Mouse (Mus musculus): ENCODE measurements at regions not wholly inside any gene's neighbourhood (a gene's known extent, or its start where the extent isn't known, plus 50 kb on each side); places are given as distances from the start of the nearest gene placed in this dataset.

DNA sequence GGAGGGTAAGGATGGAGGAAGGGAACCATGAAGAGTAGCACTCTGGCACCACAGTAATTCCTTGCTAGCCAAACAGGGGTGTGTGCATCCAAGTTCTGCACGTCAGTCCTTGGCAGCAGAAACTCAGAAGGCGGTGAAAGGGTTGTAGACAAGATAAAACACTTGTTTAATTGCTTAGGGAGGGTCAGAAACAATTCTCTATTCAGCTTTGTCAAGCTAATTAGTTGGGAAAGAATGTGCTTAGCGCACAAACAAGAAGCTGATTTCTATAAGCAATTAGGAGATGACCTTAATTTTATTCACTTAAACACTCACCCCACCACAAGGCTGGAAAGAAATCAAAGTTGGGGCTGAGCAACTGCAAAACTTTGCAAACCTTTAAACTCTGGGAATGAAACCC is 491.7 kb upstream of the Ercc4 start:
- Histone ChIP-seq H3K4me3 (ENCODE audit: control insufficient read depth in 1 of 2, insufficient read depth in 1 of 2, low read depth in 2 of 2, low read length in 2 of 2) (no peak overlapping the region), H3K4me1 (ENCODE audit: control insufficient read depth in 1 of 2, insufficient read depth in 2 of 2, low read length in 2 of 2) (no peaks in the 10 kb centered on the region), H3K27ac (ENCODE audit: control insufficient read depth, low read depth, low read length) (no peak overlapping the region), H3K27me3 (ENCODE audit: control insufficient read depth in 1 of 2, insufficient read depth in 2 of 2, low read length in 2 of 2) (no peaks in the 10 kb centered on the region), H3K9ac (ENCODE audit: control insufficient read depth, low read depth, low read length, poor library complexity, severe bottlenecking) (no peak overlapping the region), H3K36me3 (ENCODE audit: control insufficient read depth in 1 of 2, insufficient read depth in 2 of 2, low read length in 2 of 2) (no peaks in the 10 kb centered on the region), H3K79me2 (ENCODE audit: control insufficient read depth, insufficient read depth, low read length, poor library complexity) (no peaks in the 10 kb centered on the region), H3K9me3 (replicated peaks; ENCODE audit: insufficient read depth, low read length) (no peaks in the 10 kb centered on the region)
- no peak for DNase-seq (ENCODE audit: low read depth, low spot score)
- TF ChIP-seq ZC3H11A (IDR thresholded peaks at IDR 0.05; ENCODE audit: low read depth, low read length), result no peak
- TF ChIP-seq HCFC1 (IDR thresholded peaks at IDR 0.05; ENCODE audit: low read depth, low read length), result no peak
- no peak for TF ChIP-seq CHD1 (IDR thresholded peaks at IDR 0.05; ENCODE audit: low read depth, low read length)
- TF ChIP-seq CHD2 (IDR thresholded peaks at IDR 0.05; ENCODE audit: low read length), result no peak
- TF ChIP-seq TBP (IDR thresholded peaks at IDR 0.05; ENCODE audit: low read depth, low read length), result no peak
- TF ChIP-seq GATA1 (IDR thresholded peaks at IDR 0.05; ENCODE audit: low read depth, low read length), result no peak
- no peak for TF ChIP-seq EP300 (IDR thresholded peaks at IDR 0.05; ENCODE audit: low read depth in 1 of 2, low read length in 2 of 2)
- no peak for TF ChIP-seq SMC3 (IDR thresholded peaks at IDR 0.05; ENCODE audit: low read depth, low read length)
- no peak for TF ChIP-seq ZKSCAN1 (IDR thresholded peaks at IDR 0.05; ENCODE audit: low read depth, low read length)

DNA sequence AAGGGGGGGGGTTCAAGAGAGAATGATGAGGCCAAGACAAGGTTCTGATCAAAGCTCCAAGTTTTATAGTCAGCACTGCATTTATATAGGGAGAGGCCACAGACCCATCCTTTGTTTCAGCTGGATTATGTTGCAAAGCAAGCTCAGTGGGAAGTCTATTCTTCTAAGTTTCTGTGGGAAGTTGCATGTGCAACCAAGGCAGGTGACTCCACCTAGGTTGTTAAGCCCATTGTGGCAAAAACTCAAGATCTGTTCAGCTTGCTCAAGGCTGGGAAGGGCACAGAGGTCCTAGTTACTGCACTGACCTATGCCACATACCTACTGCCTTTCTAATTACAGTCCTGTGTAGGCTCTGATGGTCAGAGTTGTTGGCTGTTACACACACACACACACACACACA is 477.0 kb upstream of the Ercc4 start:
- TF ChIP-seq USF2 (IDR thresholded peaks at IDR 0.05; ENCODE audit: borderline replicate concordance in 1 of 2, insufficient read depth in 1 of 2, low read depth in 1 of 2, low read length in 2 of 2) (no peak), SMC3 (IDR thresholded peaks at IDR 0.05; ENCODE audit: low read depth, low read length) (no peak), POLR2AphosphoS2 (IDR thresholded peaks at IDR 0.05; ENCODE audit: low read length) (no peak), CTCF (IDR thresholded peaks at IDR 0.05 in 2 of 3, conservative IDR thresholded peaks at IDR 0.05 in 1 of 3; ENCODE audit: control insufficient read depth in 1 of 3, insufficient read depth in 1 of 3, low read depth in 2 of 3, low read length in 3 of 3, poor library complexity in 1 of 3, severe bottlenecking in 1 of 3) (no peak), ZKSCAN1 (IDR thresholded peaks at IDR 0.05; ENCODE audit: low read depth, low read length) (no peak), POLR2AphosphoS5 (IDR thresholded peaks at IDR 0.05; ENCODE audit: borderline replicate concordance, low read depth, low read length) (no peak), GABPA (IDR thresholded peaks at IDR 0.05; ENCODE audit: low read depth, low read length) (no peak), JUND (IDR thresholded peaks at IDR 0.05; ENCODE audit: low read depth, low read length) (no peak), TCF12 (IDR thresholded peaks at IDR 0.05; ENCODE audit: low read depth, low read length) (no peak), MAX (IDR thresholded peaks at IDR 0.05; ENCODE audit: low read length) (no peak), SIN3A (IDR thresholded peaks at IDR 0.05; ENCODE audit: low read length) (no peak), ZC3H11A (IDR thresholded peaks at IDR 0.05; ENCODE audit: low read depth, low read length) (no peak), TBP (IDR thresholded peaks at IDR 0.05; ENCODE audit: low read depth, low read length) (no peak), BHLHE40 (IDR thresholded peaks at IDR 0.05; ENCODE audit: borderline replicate concordance, low read depth, low read length) (no peak), CHD1 (IDR thresholded peaks at IDR 0.05; ENCODE audit: low read depth, low read length) (no peak), NRF1 (IDR thresholded peaks at IDR 0.05; ENCODE audit: insufficient read depth, low read depth, low read length, poor library complexity, severe bottlenecking) (no peak), RCOR1 (IDR thresholded peaks at IDR 0.05; ENCODE audit: low read depth, low read length) (no peak), ETS1 (IDR thresholded peaks at IDR 0.05; ENCODE audit: low read depth, low read length) (no peak)
- DNase-seq (ENCODE audit: low read depth, low spot score), result no peak
- Histone ChIP-seq H3K4me1 (ENCODE audit: control insufficient read depth in 1 of 2, insufficient read depth in 2 of 2, low read length in 2 of 2) (no peaks in the 10 kb centered on the region), H3K79me2 (ENCODE audit: control insufficient read depth, insufficient read depth, low read length, poor library complexity) (no peaks in the 10 kb centered on the region), H3K9ac (ENCODE audit: control insufficient read depth, low read depth, low read length, poor library complexity, severe bottlenecking) (no peak overlapping the region), H3K36me3 (ENCODE audit: control insufficient read depth in 1 of 2, insufficient read depth in 2 of 2, low read length in 2 of 2) (no peaks in the 10 kb centered on the region), H3K9me3 (replicated peaks; ENCODE audit: insufficient read depth, low read length) (no peaks in the 10 kb centered on the region), H3K4me3 (ENCODE audit: control insufficient read depth in 1 of 2, insufficient read depth in 1 of 2, low read depth in 2 of 2, low read length in 2 of 2) (no peak overlapping the region), H3K27ac (ENCODE audit: control insufficient read depth, low read depth, low read length) (no peak overlapping the region), H3K27me3 (ENCODE audit: control insufficient read depth in 1 of 2, insufficient read depth in 2 of 2, low read length in 2 of 2) (no peaks in the 10 kb centered on the region)
